Mouse (Mus musculus): ENCODE results near the gene Tnp1. TPM values are rescaled to one million over a fixed set of nuclear protein-coding genes. Genes with fewer than 3 reads are reported as not detected.

The Tnp1 gene
- total RNA-seq (2022) = not detected

- no peak for DNase-seq (ENCODE audit: low spot score in 2 of 2)
These were observed at the start of gene Tnp1 for GRCm38 (mm10) chr1:73015731-73016130. Tnp1 (minus strand) TSS chr1:73015909.

- no peak for DNase-seq (ENCODE audit: low spot score in 2 of 2)
These were observed 48.6 kb upstream of the Tnp1 start for GRCm38 (mm10) chr1:73064336-73064735.

- no peak for DNase-seq (ENCODE audit: low spot score in 2 of 2)
These were observed 46.0 kb upstream of the Tnp1 start for GRCm38 (mm10) chr1:73061491-73062233.

GRCm38 (mm10) chr1:73060271-73060670 lies 44.6 kb upstream of the Tnp1 start:
- DNase-seq (ENCODE audit: low spot score in 2 of 2) = no peak

- peak in 1 of 2 experiments; percentile 13 for DNase-seq (ENCODE audit: low spot score in 2 of 2)
These were observed 40.7 kb upstream of the Tnp1 start for GRCm38 (mm10) chr1:73056266-73057001.

- DNase-seq (ENCODE audit: low spot score in 2 of 2) = no peak
These were observed 40.1 kb upstream of the Tnp1 start for GRCm38 (mm10) chr1:73055820-73056219.

- peak in 1 of 2 experiments; percentile 12 for DNase-seq (ENCODE audit: low spot score in 2 of 2)
These were observed 39.5 kb upstream of the Tnp1 start for GRCm38 (mm10) chr1:73055206-73055605.

- no peak for DNase-seq (ENCODE audit: low spot score in 2 of 2)
These were observed 38.0 kb upstream of the Tnp1 start for GRCm38 (mm10) chr1:73053545-73054326.

GRCm38 (mm10) chr1:73046896-73047672 lies 31.4 kb upstream of the Tnp1 start:
- no peak for DNase-seq (ENCODE audit: low spot score in 2 of 2)

GRCm38 (mm10) chr1:73045948-73046685 lies 30.4 kb upstream of the Tnp1 start:
- DNase-seq (ENCODE audit: low spot score in 2 of 2) = peak; percentile 26 to 46

GRCm38 (mm10) chr1:73043671-73044070 lies 28.0 kb upstream of the Tnp1 start:
- peak in 1 of 2 experiments; percentile 41 for DNase-seq (ENCODE audit: low spot score in 2 of 2)

- DNase-seq (ENCODE audit: low spot score in 2 of 2) = peak; percentile 63 to 70
These were observed 25.1 kb upstream of the Tnp1 start for GRCm38 (mm10) chr1:73040691-73041425.

GRCm38 (mm10) chr1:73038532-73038931 lies 22.8 kb upstream of the Tnp1 start:
- no peak for DNase-seq (ENCODE audit: low spot score in 2 of 2)

- peak; percentile 56 to 69 for DNase-seq (ENCODE audit: low spot score in 2 of 2)
These were observed 20.8 kb upstream of the Tnp1 start for GRCm38 (mm10) chr1:73036536-73036935.

- DNase-seq (ENCODE audit: low spot score in 2 of 2) = no peak
These were observed 20.0 kb upstream of the Tnp1 start for GRCm38 (mm10) chr1:73035726-73036125.

GRCm38 (mm10) chr1:73032491-73032890 lies 16.8 kb upstream of the Tnp1 start:
- DNase-seq (ENCODE audit: low spot score in 2 of 2) = no peak

GRCm38 (mm10) chr1:73028741-73029140 lies 13.0 kb upstream of the Tnp1 start:
- no peak for DNase-seq (ENCODE audit: low spot score in 2 of 2)

GRCm38 (mm10) chr1:73027381-73027780 lies 11.7 kb upstream of the Tnp1 start:
- no peak for DNase-seq (ENCODE audit: low spot score in 2 of 2)

- DNase-seq (ENCODE audit: low spot score in 2 of 2) = no peak
These were observed 11.1 kb upstream of the Tnp1 start for GRCm38 (mm10) chr1:73026786-73027299.
